Mouse (Mus musculus): ENCODE data around the gene Tnip1. TPM values are rescaled to one million over a fixed set of nuclear protein-coding genes. Genes with fewer than 3 reads are reported as not detected.

The Tnip1 gene
- polyA plus RNA-seq, 1 experiment from 2014 or later, result 8.1 TPM

GRCm38 (mm10) chr11:54927346-54928140 is 35.2 kb downstream of the Tnip1 start:
- DNase-seq (ENCODE audit: low spot score), result peak; percentile 67
- no peaks in the 10 kb centered on the region for H3K9me3 ChIP-seq (replicated peaks; ENCODE audit: control insufficient read depth, low read length)
- H3K27ac ChIP-seq (ENCODE audit: low read depth, low read length), result no peak overlapping the region
- ATAC-seq, result 0 out of 2 replicates have a peak, but pooled peaks have one; percentile 40
- H3K4me2 ChIP-seq (ENCODE audit: low read length), result no peak overlapping the region
- H3K4me3 ChIP-seq (ENCODE audit: low read depth, low read length), result no peak overlapping the region
- no peaks in the 10 kb centered on the region for H3K4me1 ChIP-seq (ENCODE audit: control insufficient read depth, insufficient read depth, low read length)
- no peaks in the 10 kb centered on the region for H3K27me3 ChIP-seq (replicated peaks; ENCODE audit: control insufficient read depth, insufficient read depth, low read length)
- no peak overlapping the region for H3K9ac ChIP-seq (ENCODE audit: low read length)
- peaks cover 29% of the 10 kb centered on the region for H3K36me3 ChIP-seq (ENCODE audit: control insufficient read depth, insufficient read depth, low read length)
- 83% methylated on average over 14 of the region's 14 CpGs for WGBS

GRCm38 (mm10) chr11:54924145-54924544 is 38.6 kb downstream of the Tnip1 start:
- Histone ChIP-seq H3K9ac (ENCODE audit: low read length) (no peak overlapping the region), H3K9me3 (replicated peaks; ENCODE audit: control insufficient read depth, low read length) (no peaks in the 10 kb centered on the region), H3K36me3 (ENCODE audit: control insufficient read depth, insufficient read depth, low read length) (peaks cover 33% of the 10 kb centered on the region), H3K27me3 (replicated peaks; ENCODE audit: control insufficient read depth, insufficient read depth, low read length) (no peaks in the 10 kb centered on the region), H3K4me1 (ENCODE audit: control insufficient read depth, insufficient read depth, low read length) (no peaks in the 10 kb centered on the region), H3K4me3 (ENCODE audit: low read depth, low read length) (no peak overlapping the region), H3K4me2 (ENCODE audit: low read length) (no peak overlapping the region), H3K27ac (ENCODE audit: low read depth, low read length) (no peak overlapping the region)
- DNase-seq (ENCODE audit: low spot score), result no peak
- 92% methylated on average over 14 of the region's 14 CpGs for WGBS
- ATAC-seq, result no peak

GRCm38 (mm10) chr11:54922488-54922887 is 40.2 kb downstream of the Tnip1 start:
- Histone ChIP-seq H3K9ac (ENCODE audit: low read length) (no peak overlapping the region), H3K27me3 (replicated peaks; ENCODE audit: control insufficient read depth, insufficient read depth, low read length) (no peaks in the 10 kb centered on the region), H3K9me3 (replicated peaks; ENCODE audit: control insufficient read depth, low read length) (no peaks in the 10 kb centered on the region), H3K4me1 (ENCODE audit: control insufficient read depth, insufficient read depth, low read length) (no peaks in the 10 kb centered on the region), H3K36me3 (ENCODE audit: control insufficient read depth, insufficient read depth, low read length) (peaks cover 31% of the 10 kb centered on the region), H3K4me2 (ENCODE audit: low read length) (no peak overlapping the region), H3K27ac (ENCODE audit: low read depth, low read length) (no peak overlapping the region), H3K4me3 (ENCODE audit: low read depth, low read length) (no peak overlapping the region)
- no peak for ATAC-seq
- 93% methylated on average over 3 of the region's 3 CpGs for WGBS
- no peak for DNase-seq (ENCODE audit: low spot score)

GRCm38 (mm10) chr11:54921798-54922197 is 40.9 kb downstream of the Tnip1 start:
- Histone ChIP-seq H3K4me1 (ENCODE audit: control insufficient read depth, insufficient read depth, low read length) (no peaks in the 10 kb centered on the region), H3K36me3 (ENCODE audit: control insufficient read depth, insufficient read depth, low read length) (peaks cover 34% of the 10 kb centered on the region), H3K27ac (ENCODE audit: low read depth, low read length) (no peak overlapping the region), H3K27me3 (replicated peaks; ENCODE audit: control insufficient read depth, insufficient read depth, low read length) (no peaks in the 10 kb centered on the region), H3K4me2 (ENCODE audit: low read length) (no peak overlapping the region), H3K4me3 (ENCODE audit: low read depth, low read length) (no peak overlapping the region), H3K9me3 (replicated peaks; ENCODE audit: control insufficient read depth, low read length) (no peaks in the 10 kb centered on the region), H3K9ac (ENCODE audit: low read length) (no peak overlapping the region)
- DNase-seq (ENCODE audit: low spot score) (no peak), ATAC-seq (no peak)
- 53% methylated on average over 7 of the region's 7 CpGs for WGBS

- Histone ChIP-seq H3K4me1 (ENCODE audit: control insufficient read depth, insufficient read depth, low read length) (no peaks in the 10 kb centered on the region), H3K4me2 (ENCODE audit: low read length) (no peak overlapping the region), H3K9ac (ENCODE audit: low read length) (no peak overlapping the region), H3K27ac (ENCODE audit: low read depth, low read length) (no peak overlapping the region), H3K36me3 (ENCODE audit: control insufficient read depth, insufficient read depth, low read length) (peaks cover 32% of the 10 kb centered on the region), H3K9me3 (replicated peaks; ENCODE audit: control insufficient read depth, low read length) (no peaks in the 10 kb centered on the region), H3K4me3 (ENCODE audit: low read depth, low read length) (no peak overlapping the region), H3K27me3 (replicated peaks; ENCODE audit: control insufficient read depth, insufficient read depth, low read length) (no peaks in the 10 kb centered on the region)
- 86% methylated on average over 6 of the region's 6 CpGs for WGBS
- DNase-seq (ENCODE audit: low spot score), result no peak
- no peak for ATAC-seq
Measured at GRCm38 (mm10) chr11:54920973-54921580, 41.6 kb downstream of the Tnip1 start.

- Histone ChIP-seq H3K4me2 (ENCODE audit: low read length) (no peak overlapping the region), H3K27ac (ENCODE audit: low read depth, low read length) (no peak overlapping the region), H3K36me3 (ENCODE audit: control insufficient read depth, insufficient read depth, low read length) (peaks cover 36% of the 10 kb centered on the region), H3K4me3 (ENCODE audit: low read depth, low read length) (no peak overlapping the region), H3K9ac (ENCODE audit: low read length) (no peak overlapping the region), H3K9me3 (replicated peaks; ENCODE audit: control insufficient read depth, low read length) (no peaks in the 10 kb centered on the region), H3K4me1 (ENCODE audit: control insufficient read depth, insufficient read depth, low read length) (no peaks in the 10 kb centered on the region), H3K27me3 (replicated peaks; ENCODE audit: control insufficient read depth, insufficient read depth, low read length) (no peaks in the 10 kb centered on the region)
- DNase-seq (ENCODE audit: low spot score), result no peak
- no peak for ATAC-seq
- 81% methylated on average over 11 of the region's 11 CpGs for WGBS
Measured at GRCm38 (mm10) chr11:54920127-54920972, 42.4 kb downstream of the Tnip1 start.

- 87% methylated on average over 4 of the region's 4 CpGs for WGBS
- Histone ChIP-seq H3K27me3 (replicated peaks; ENCODE audit: control insufficient read depth, insufficient read depth, low read length) (no peaks in the 10 kb centered on the region), H3K27ac (ENCODE audit: low read depth, low read length) (no peak overlapping the region), H3K9me3 (replicated peaks; ENCODE audit: control insufficient read depth, low read length) (no peaks in the 10 kb centered on the region), H3K4me2 (ENCODE audit: low read length) (no peak overlapping the region), H3K4me1 (ENCODE audit: control insufficient read depth, insufficient read depth, low read length) (no peaks in the 10 kb centered on the region), H3K36me3 (ENCODE audit: control insufficient read depth, insufficient read depth, low read length) (peaks cover 35% of the 10 kb centered on the region), H3K9ac (ENCODE audit: low read length) (no peak overlapping the region), H3K4me3 (ENCODE audit: low read depth, low read length) (no peak overlapping the region)
- ATAC-seq (no peak), DNase-seq (ENCODE audit: low spot score) (no peak)
Measured at GRCm38 (mm10) chr11:54918273-54918672, 44.4 kb downstream of the Tnip1 start.

GRCm38 (mm10) chr11:54917461-54917860 is 45.3 kb downstream of the Tnip1 start:
- peaks cover 31% of the 10 kb centered on the region for H3K36me3 ChIP-seq (ENCODE audit: control insufficient read depth, insufficient read depth, low read length)
- 96% methylated on average over 7 of the region's 7 CpGs for WGBS
- ATAC-seq, result no peak

More at GRCm38 (mm10) chr11:54917461-54917860, 45.3 kb downstream of the Tnip1 start:
- H3K9ac ChIP-seq (ENCODE audit: low read length), result no peak overlapping the region
- no peak overlapping the region for H3K4me3 ChIP-seq (ENCODE audit: low read depth, low read length)
- no peaks in the 10 kb centered on the region for H3K4me1 ChIP-seq (ENCODE audit: control insufficient read depth, insufficient read depth, low read length)
- no peaks in the 10 kb centered on the region for H3K27me3 ChIP-seq (replicated peaks; ENCODE audit: control insufficient read depth, insufficient read depth, low read length)
- no peak overlapping the region for H3K27ac ChIP-seq (ENCODE audit: low read depth, low read length)
- H3K4me2 ChIP-seq (ENCODE audit: low read length), result no peak overlapping the region
- DNase-seq (ENCODE audit: low spot score), result no peak
- H3K9me3 ChIP-seq (replicated peaks; ENCODE audit: control insufficient read depth, low read length), result no peaks in the 10 kb centered on the region

Measured in forebrain, embryonic 14.5 days (tissue).